Mouse (Mus musculus) liver, embryonic 14.5 days (tissue): ENCODE measurements at regions not wholly inside any gene's neighbourhood (a gene's known extent, or its start where the extent isn't known, plus 50 kb on each side); places are given as distances from the start of the nearest gene placed in this dataset.

Source experiments
- CTCF ChIP-seq: IDR thresholded peaks from 2 replicates; pipeline ENCODE4 v1.5.1; 2016; ENCODE audit warnings: antibody characterized with exemption, low read depth, control low read depth
- EP300 ChIP-seq: IDR thresholded peaks from 2 replicates; pipeline ENCODE4 v1.6.1; 2016; ENCODE audit warnings: antibody characterized with exemption, low read depth

GRCm38 (mm10) chr11:45621824-45622223, 230.0 kb upstream of the Clint1 start:
- TF ChIP-seq EP300 = no peak
- TF ChIP-seq CTCF = no peak
